Mouse (Mus musculus): ENCODE data around the gene Dennd1a. TPM values are rescaled to one million over a fixed set of nuclear protein-coding genes. Genes with fewer than 3 reads are reported as not detected.
"Not testable (repeated sequence)": the region's sequence is repeated elsewhere in the genome, so short reads cannot be mapped to it uniquely, and the experiment has no call there.

The Dennd1a gene
- polyA plus RNA-seq, 1 experiment from 2014 or later, result 18.3 TPM

DNA sequence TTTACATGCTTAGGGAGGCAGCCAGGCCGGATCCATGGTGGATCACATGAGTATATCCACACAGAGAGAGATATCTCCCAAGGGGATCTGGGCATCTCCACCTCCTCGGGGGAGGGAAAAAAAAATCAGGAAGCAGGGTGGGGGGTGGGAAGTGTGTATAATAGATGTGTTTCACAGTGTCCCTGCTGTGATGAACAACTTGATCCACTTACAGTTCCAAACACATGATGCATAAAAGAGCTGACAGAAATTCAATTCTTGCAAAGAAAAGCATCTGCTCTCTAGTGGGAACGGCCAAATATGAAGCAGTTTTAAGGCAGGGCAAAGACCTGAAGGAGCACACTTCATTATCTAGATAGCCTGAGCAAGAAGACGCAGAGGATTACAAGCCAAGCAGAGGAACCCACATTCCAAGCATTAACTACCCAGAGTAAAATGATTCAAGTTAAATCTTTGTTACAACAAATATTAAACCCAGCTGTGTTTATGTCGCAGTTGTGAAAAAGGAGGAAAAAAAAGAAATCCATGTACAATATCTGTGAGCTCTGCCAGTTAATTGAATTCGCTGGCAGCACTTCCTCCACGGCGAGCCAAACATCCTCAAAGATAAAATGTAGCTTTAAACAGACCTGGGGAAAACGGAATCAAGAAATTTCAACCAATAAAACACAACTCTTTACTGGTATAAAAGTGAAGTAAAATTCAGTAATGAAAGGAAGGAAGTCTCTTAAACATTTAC lies 341.4 kb downstream of the Dennd1a start:
- Histone ChIP-seq H3K27ac (no peak overlapping the region), H3K4me3 (no peak overlapping the region), H3K27me3 (ENCODE audit: low read depth, poor library complexity, severe bottlenecking) (no peaks in the 10 kb centered on the region), H3K4me1 (peaks cover 25% of the 10 kb centered on the region), H3K9me3 (replicated peaks) (no peaks in the 10 kb centered on the region), H3K36me3 (no peaks in the 10 kb centered on the region)
- 61% methylated on average over 9 of the region's 9 CpGs for WGBS
- no peak for DNase-seq (ENCODE audit: low spot score)

DNA sequence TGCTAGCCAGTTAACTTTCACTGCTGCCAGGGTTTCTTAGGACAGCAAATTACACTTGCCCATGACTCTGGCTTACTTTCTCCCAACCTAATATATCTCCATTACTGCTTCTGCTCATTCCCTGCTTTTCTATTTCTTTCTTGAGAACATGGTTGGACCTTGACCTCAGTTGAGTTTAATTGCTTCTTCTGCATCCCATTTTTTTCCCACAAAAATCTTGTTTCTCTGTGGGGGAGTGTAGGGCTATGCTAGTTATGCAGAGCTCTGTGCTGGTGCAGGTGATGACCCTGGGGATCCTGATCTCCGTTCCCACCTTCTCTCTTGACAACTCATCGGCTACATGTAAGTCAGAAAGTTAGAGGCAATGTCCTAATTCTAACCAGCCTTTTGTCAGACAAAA lies 344.3 kb downstream of the Dennd1a start:
- Histone ChIP-seq H3K27ac (no peak overlapping the region), H3K36me3 (no peaks in the 10 kb centered on the region), H3K27me3 (ENCODE audit: low read depth, poor library complexity, severe bottlenecking) (no peaks in the 10 kb centered on the region), H3K9me3 (replicated peaks) (no peaks in the 10 kb centered on the region), H3K4me1 (peaks cover 32% of the 10 kb centered on the region), H3K4me3 (no peak overlapping the region)
- WGBS, result 87% methylated on average over 2 of the region's 2 CpGs
- no peak for DNase-seq (ENCODE audit: low spot score)

DNA sequence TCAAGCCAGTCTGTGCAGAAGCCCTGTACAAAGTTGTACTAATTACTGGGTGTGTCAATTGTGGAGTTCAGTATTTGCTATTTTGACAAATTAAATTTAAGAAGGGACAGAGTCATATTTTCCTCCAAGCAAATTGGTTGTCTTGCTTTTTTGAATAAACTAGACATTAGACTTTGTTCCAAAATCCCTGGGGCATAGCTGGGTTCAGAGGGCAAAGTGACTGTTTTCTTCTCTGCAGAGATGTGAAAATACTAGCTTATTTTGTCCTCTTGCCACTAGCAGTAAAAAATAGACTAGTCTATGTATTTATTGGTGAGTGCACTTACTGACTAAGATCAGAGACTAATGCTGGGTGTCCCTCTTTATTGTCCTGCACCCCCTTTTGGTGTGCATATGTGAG lies 345.4 kb downstream of the Dennd1a start:
- no peaks in the 10 kb centered on the region for H3K36me3 ChIP-seq
- DNase-seq (ENCODE audit: low spot score), result no peak
- H3K27ac ChIP-seq, result no peak overlapping the region
- H3K27me3 ChIP-seq (ENCODE audit: low read depth, poor library complexity, severe bottlenecking), result no peaks in the 10 kb centered on the region
- peaks cover 32% of the 10 kb centered on the region for H3K4me1 ChIP-seq
- no peaks in the 10 kb centered on the region for H3K9me3 ChIP-seq (replicated peaks)
- no peak overlapping the region for H3K4me3 ChIP-seq

DNA sequence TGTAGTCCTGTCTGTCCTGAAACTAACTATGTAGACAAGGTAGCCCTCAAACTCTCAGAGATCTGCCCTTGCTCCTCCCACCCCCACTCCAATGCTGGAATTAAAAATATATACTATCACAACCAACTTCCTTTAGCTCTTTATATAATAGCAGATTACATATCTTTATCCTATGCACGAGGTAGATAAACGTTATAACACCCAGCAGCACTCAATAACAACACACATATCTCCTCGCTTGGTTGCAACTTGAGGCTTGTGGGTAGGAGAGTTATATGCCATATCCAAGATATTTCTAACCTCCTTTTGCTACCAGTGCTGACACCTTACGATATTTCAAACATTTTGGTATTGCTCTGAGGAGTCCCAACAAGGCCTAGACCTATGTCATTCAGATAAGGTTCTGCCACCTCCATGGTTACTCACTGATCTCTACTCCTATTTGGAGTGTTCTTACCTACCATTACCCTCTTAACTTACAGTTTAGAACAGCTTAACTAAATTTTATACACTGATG lies 346.3 kb downstream of the Dennd1a start:
- H3K4me1 ChIP-seq, result peaks cover 28% of the 10 kb centered on the region
- no peaks in the 10 kb centered on the region; the same call in 1 of the 2 replicates for H3K36me3 ChIP-seq
- H3K9me3 ChIP-seq (replicated peaks), result no peaks in the 10 kb centered on the region
- no peak overlapping the region for H3K4me3 ChIP-seq
- 97% methylated on average over 4 of the region's 4 CpGs for WGBS
- H3K27ac ChIP-seq, result no peak overlapping the region
- DNase-seq (ENCODE audit: low spot score), result no peak
- H3K27me3 ChIP-seq (ENCODE audit: low read depth, poor library complexity, severe bottlenecking), result no peaks in the 10 kb centered on the region

- no peaks in the 10 kb centered on the region for H3K27me3 ChIP-seq (ENCODE audit: low read depth, poor library complexity, severe bottlenecking)
- no peak overlapping the region for H3K4me3 ChIP-seq
- no peaks in the 10 kb centered on the region for H3K9me3 ChIP-seq (replicated peaks)
- WGBS, result 73% methylated on average over 1 of the region's 1 CpGs
- no peak overlapping the region for H3K27ac ChIP-seq
- no peak for DNase-seq (ENCODE audit: low spot score)
- H3K4me1 ChIP-seq, result peaks cover 22% of the 10 kb centered on the region
- H3K36me3 ChIP-seq, result peaks cover 6% of the 10 kb centered on the region
These were observed 347.2 kb downstream of the Dennd1a start for GRCm38 (mm10) chr2:37939997-37940396.

- not testable (repeated sequence) for H3K27me3 ChIP-seq (ENCODE audit: low read depth, poor library complexity, severe bottlenecking)
- H3K4me1 ChIP-seq, result peaks cover 27% of the 10 kb centered on the region
These were observed 350.3 kb downstream of the Dennd1a start for GRCm38 (mm10) chr2:37936922-37937321.

GRCm38 (mm10) chr2:37932240-37932639 lies 354.9 kb downstream of the Dennd1a start:
- no peaks in the 10 kb centered on the region for H3K9me3 ChIP-seq (replicated peaks)
- WGBS, result 100% methylated on average over 1 of the region's 1 CpGs
- H3K36me3 ChIP-seq, result peaks cover 8% of the 10 kb centered on the region
- peaks cover 27% of the 10 kb centered on the region for H3K4me1 ChIP-seq
- no peaks in the 10 kb centered on the region for H3K27me3 ChIP-seq (ENCODE audit: low read depth, poor library complexity, severe bottlenecking)
- DNase-seq (ENCODE audit: low spot score), result no peak
- no peak overlapping the region for H3K4me3 ChIP-seq
- H3K27ac ChIP-seq, result no peak overlapping the region; the same call in 1 of the 2 replicates

More at GRCm38 (mm10) chr2:37936922-37937321, 350.3 kb downstream of the Dennd1a start:
- not testable (repeated sequence) for H3K27ac ChIP-seq; H3K9me3 ChIP-seq (replicated peaks); H3K36me3 ChIP-seq; DNase-seq (ENCODE audit: low spot score); H3K4me3 ChIP-seq
- 82% methylated on average over 4 of the region's 4 CpGs for WGBS

- no peaks in the 10 kb centered on the region for H3K9me3 ChIP-seq (replicated peaks)
- 49% methylated on average over 5 of the region's 5 CpGs for WGBS
- no peak overlapping the region for H3K4me3 ChIP-seq
- H3K4me1 ChIP-seq, result peaks cover 24% of the 10 kb centered on the region
- no peak overlapping the region for H3K27ac ChIP-seq
- DNase-seq (ENCODE audit: low spot score), result no peak
- H3K36me3 ChIP-seq, result peaks cover 8% of the 10 kb centered on the region
- no peaks in the 10 kb centered on the region for H3K27me3 ChIP-seq (ENCODE audit: low read depth, poor library complexity, severe bottlenecking)
These were observed 355.9 kb downstream of the Dennd1a start for GRCm38 (mm10) chr2:37931018-37931930.

- Histone ChIP-seq H3K9me3 (replicated peaks) (no peaks in the 10 kb centered on the region), H3K4me3 (no peak overlapping the region), H3K27ac (no peak overlapping the region), H3K27me3 (ENCODE audit: low read depth, poor library complexity, severe bottlenecking) (no peaks in the 10 kb centered on the region), H3K36me3 (no peaks in the 10 kb centered on the region; the same call in 1 of the 2 replicates), H3K4me1 (peaks cover 26% of the 10 kb centered on the region)
- DNase-seq (ENCODE audit: low spot score), result no peak
- 74% methylated on average over 5 of the region's 5 CpGs for WGBS
These were observed 361.1 kb downstream of the Dennd1a start for GRCm38 (mm10) chr2:37926133-37926503.

DNA sequence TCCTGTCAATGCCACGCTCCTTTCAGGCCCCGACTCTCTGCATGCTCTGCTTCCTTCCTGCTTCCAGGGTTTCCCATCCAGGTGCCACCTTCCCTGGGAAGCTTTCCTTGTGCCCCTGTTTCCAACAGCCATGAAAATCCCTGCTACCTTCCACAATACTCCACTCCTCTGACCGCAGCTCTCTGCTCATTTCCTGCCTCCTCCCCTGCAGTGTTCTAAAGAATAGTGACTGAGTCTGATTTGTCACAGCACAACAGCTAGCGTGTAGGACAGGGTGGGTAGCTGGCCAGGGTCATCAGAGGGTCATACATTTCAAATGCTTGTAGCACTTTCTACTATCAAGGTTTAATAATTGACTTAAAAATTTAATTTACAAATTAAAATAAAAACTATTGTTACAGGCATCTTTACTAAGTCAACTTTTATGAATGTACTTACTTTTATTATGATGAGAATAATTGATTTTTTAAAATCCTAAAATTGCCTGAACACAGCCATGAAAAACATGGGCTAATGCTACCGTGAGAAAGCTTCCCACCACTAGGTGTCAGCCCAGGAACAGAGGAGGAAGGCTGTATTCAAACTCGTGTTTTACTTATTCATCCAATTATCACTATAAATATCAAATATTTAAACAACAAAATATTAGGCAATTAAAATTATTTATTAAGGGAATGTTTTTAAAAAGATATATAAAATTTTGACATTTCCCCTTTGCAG lies 361.6 kb downstream of the Dennd1a start:
- 32% methylated on average over 6 of the region's 6 CpGs for WGBS
- H3K27me3 ChIP-seq (ENCODE audit: low read depth, poor library complexity, severe bottlenecking), result no peaks in the 10 kb centered on the region

DNA sequence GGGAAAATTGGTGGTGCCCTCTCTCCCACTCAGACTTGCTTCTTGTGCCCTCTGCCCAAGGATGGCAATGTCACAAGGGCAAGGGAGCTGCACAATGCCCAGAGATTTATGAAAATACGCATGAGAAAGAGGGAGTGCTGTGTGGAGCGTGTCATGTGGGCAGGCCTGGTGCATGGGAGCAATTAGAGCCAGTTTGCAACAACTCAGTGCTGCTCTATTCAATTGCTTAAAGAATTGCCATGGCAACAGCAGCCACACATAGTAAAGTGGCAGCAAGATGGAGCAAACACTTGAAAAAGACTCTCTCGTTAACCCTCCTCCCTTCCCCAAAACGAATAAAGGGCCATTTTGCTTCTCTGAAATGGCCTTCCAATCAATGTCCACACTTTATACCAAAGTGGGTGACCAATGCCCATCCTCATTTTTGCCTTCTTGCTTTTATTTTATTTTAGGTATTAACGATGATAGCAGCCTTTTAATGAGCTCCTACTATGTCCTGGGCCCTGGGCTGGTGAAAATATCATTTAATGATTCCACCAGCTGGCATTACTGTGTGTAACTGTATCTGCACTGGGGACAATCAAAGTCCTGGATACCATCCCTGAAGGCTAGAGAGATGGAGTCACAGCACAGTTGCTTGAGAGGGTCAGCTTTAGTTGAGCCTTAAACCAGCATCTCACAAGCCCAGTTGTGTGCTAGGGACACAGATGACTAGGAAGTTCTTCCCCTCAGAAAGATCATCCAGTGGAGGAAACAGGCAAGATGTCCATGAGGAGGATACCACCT lies 378.3 kb downstream of the Dennd1a start:
- H3K27ac ChIP-seq, result peak overlapping the region; percentile 79
- no peaks in the 10 kb centered on the region for H3K9me3 ChIP-seq (replicated peaks)

More for the DNA sequence above, 361.6 kb downstream of the Dennd1a start:
- no peak overlapping the region for H3K4me3 ChIP-seq
- H3K27ac ChIP-seq, result no peak overlapping the region
- peaks cover 21% of the 10 kb centered on the region for H3K4me1 ChIP-seq
- no peaks in the 10 kb centered on the region for H3K9me3 ChIP-seq (replicated peaks)
- DNase-seq (ENCODE audit: low spot score), result no peak
- no peaks in the 10 kb centered on the region; the same call in 1 of the 2 replicates for H3K36me3 ChIP-seq

DNA sequence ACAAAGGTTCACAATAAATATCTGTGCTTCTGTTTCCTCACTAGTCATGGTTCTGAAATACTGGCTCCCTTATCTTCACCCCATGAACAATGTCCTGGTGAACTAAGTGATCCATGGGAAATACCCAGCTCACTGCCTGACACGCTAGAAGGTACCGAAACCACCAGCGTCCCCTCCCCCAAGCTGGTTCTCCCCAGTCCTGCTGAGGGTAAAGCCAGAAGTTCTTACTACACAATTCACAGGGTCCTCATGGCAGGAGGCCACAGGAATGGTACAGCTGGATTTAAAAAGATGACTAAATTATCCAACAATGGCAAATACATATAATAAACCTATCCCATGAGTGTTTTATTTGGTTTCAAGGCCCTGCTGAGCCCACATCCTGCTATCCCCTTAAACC lies 378.9 kb downstream of the Dennd1a start:
- no peaks in the 10 kb centered on the region for H3K27me3 ChIP-seq (ENCODE audit: low read depth, poor library complexity, severe bottlenecking)
- no peak for DNase-seq (ENCODE audit: low spot score)
- 86% methylated on average over 3 of the region's 3 CpGs for WGBS
- no peak overlapping the region for H3K4me3 ChIP-seq
- no peaks in the 10 kb centered on the region for H3K36me3 ChIP-seq
- H3K4me1 ChIP-seq, result peaks cover 14% of the 10 kb centered on the region
- H3K9me3 ChIP-seq (replicated peaks), result no peaks in the 10 kb centered on the region
- H3K27ac ChIP-seq, result peak overlapping the region; percentile 79

More for the DNA sequence above, 378.3 kb downstream of the Dennd1a start:
- Histone ChIP-seq H3K27me3 (ENCODE audit: low read depth, poor library complexity, severe bottlenecking) (no peaks in the 10 kb centered on the region), H3K36me3 (no peaks in the 10 kb centered on the region), H3K4me1 (peaks cover 14% of the 10 kb centered on the region), H3K4me3 (no peak overlapping the region)
- 65% methylated on average over 5 of the region's 5 CpGs for WGBS
- DNase-seq (ENCODE audit: low spot score), result peak; percentile 57
